Mouse (Mus musculus): ENCODE results near the gene Hipk2.

The Hipk2 gene

GRCm38 (mm10) chr6:38867291-38867690 lies 8.7 kb downstream of the Hipk2 start:
- no peak for DNase-seq (ENCODE audit: low read depth, low spot score)

GRCm38 (mm10) chr6:38866761-38867160 lies 9.2 kb downstream of the Hipk2 start:
- DNase-seq (ENCODE audit: low read depth, low spot score) = no peak

GRCm38 (mm10) chr6:38866357-38866756 lies 9.6 kb downstream of the Hipk2 start:
- no peak for DNase-seq (ENCODE audit: low read depth, low spot score)

- DNase-seq (ENCODE audit: low read depth, low spot score) = no peak
Observed at GRCm38 (mm10) chr6:38865805-38866204, 10.2 kb downstream of the Hipk2 start.

GRCm38 (mm10) chr6:38863595-38863994 lies 12.4 kb downstream of the Hipk2 start:
- DNase-seq (ENCODE audit: low read depth, low spot score) = no peak

DNA sequence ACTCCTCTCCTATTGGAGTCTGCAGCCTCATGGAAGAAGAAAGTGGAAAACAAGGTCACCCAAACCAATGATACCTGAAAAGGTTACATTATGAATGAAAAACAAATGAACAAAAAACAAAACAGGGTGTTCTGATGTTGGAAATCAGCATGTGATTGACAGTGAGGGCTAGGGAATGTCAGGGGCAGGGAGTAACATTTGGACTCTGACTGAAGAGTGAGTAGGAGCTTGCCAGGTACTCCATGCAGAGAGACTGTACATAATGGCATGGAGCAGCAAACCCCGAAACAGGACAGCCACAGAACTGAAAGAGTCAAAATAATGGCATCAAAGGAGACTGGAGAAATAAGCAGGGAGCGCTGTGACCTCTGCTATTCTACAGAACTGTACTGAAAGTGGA lies 15.7 kb downstream of the Hipk2 start:
- no peak for DNase-seq (ENCODE audit: low read depth, low spot score)

DNA sequence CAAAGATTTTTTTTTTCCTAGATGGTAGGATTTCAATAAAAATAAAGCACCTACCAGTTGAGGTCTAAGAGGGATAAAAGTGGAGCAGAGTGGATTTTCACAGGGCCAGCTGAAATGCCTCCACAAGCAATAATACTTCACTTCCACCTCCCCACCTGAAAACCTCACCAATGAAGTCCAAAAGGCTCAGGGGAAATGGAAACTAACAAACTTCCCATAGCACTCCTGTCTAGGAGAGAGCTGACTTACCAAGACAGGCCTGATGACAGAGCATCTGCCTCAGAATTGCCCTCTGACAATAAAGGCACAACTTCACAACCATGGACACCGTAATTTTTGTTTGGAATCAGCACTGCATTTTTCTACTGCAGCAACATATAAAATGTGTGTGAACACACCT lies 16.1 kb downstream of the Hipk2 start:
- no peak for DNase-seq (ENCODE audit: low read depth, low spot score)

DNA sequence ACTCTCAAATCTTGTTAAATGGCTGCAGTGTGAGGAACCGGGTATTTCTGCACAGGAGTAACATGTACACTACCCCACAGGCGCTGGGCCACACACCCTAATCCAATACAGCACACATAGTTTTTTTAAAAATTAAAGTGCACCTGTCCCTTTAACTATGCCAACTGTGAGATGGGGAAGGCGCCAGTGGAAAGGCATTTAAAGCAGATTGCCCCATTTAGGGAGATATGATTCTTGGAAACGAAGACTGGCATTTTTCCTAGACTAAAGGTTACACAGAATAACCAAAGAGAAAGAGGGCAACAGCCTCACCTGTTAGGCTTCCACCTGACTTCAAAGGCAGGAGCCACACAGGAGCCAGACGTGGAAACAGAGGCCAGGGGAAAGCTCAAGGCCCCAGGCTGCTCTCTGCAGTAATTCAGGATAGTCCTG lies 22.4 kb downstream of the Hipk2 start:
- DNase-seq (ENCODE audit: low read depth, low spot score) = no peak

- DNase-seq (ENCODE audit: low read depth, low spot score) = no peak
Observed at GRCm38 (mm10) chr6:38851740-38852139, 24.2 kb downstream of the Hipk2 start.

DNA sequence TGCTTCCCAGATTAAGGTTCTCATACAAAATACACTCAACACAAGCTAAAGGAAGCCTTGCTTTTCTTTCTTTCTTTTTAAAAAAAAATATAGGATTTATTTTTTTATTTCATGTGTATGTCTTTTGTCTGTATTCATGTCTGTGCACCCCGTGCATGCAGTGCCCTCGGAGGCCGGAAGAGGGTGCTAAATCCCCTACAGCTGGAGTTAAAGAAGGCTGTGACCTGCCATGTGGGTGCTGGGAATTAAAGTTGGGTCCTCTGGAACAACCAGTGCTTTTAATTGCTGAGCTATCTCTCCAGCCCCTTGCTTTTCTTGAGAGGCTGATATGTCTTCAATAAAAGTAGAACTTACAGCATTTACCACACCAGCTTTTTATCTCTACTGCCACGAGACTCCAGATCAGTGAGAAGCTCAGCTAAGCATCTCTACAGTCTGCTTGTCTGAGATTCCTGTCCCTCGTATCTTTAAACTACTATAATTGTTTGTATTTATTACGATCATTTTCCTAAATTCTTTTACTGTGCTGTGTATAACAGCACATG lies 25.2 kb downstream of the Hipk2 start:
- no peak for DNase-seq (ENCODE audit: low read depth, low spot score)

DNA sequence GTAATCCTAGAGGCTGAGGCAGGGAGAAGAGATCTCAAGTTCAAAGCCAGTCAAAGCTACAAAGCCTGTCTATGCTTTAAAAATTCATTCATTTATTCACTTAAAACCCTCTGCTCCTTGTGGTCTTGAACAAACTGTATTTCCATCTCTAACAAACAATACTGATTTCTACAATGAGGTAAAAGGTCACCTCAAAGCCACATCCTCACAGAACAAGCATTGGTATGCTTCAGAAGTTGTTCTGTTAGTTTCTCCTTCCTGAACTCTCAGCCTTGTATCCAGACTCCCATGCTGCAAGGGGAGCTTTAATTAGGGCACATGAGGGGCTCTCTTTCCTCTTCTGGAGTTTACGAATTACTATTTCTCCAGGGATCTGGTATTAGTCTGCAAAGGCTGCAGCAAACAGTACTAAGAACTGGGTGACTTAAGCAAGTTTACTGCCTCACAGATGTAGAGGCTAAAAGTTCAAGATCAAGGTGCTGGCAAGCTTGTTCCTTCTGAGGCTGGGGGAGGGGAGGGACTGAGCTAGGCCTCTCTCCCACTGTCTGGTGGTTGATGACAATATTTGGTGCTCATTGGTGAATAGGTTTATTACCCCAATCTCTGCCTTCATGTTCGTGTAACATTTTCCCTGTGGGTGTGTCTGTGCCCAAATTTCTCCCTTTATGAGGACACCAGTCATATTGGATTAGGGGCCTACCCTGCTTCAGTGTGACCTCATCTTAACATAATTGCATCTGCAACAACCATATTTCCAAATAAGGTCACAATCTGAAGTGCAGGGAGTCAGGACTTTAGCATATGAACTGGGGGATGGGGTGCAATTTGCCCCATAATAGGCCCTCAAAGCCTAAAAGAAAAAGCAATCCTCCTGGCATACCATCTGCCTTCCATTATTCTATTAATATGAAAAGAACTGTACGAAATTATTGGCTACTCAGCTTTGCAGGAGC lies 27.7 kb downstream of the Hipk2 start:
- DNase-seq (ENCODE audit: low read depth, low spot score) = no peak

GRCm38 (mm10) chr6:38847447-38847846 lies 28.5 kb downstream of the Hipk2 start:
- DNase-seq (ENCODE audit: low read depth, low spot score) = no peak

DNA sequence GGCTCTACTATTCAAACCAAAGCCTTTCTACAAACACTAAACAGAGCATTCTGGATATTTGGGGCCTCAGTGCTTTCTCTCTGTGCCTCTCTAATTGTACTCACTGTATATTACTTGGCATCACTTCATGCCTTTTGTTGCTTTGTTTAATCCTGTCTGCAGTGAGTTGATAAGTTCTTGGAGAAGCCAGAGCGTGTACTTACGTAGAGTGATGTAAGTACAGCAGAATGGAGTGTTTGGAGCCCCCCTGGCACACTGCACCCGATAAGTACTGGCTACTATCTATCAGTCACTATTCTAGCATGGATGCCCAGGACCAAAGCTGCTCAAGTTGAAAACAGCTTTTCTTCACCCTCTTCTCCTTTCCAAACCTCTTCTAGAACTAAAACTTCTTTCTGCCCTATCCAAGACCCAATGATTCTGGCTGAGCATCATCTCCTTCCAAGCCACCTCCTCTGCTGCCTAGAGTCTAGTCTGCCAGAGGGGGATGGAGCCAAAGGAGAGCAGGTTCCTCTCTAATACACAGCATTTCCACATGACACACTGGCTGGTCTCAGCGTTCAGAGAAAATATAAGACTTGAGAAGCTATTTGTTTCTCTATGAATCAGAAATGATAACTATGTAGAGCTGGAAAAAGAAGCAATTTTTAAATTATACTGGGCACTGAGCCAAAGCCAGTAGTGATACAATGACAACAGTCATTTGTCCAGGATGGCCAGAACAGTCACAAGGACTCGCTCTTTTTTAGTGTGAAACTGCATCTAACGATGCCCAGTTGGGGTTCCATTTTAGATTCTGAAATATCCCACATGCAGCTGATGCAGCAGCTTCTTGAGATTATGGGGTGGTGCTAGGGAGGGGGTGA lies 29.4 kb downstream of the Hipk2 start:
- DNase-seq (ENCODE audit: low read depth, low spot score) = no peak

DNA sequence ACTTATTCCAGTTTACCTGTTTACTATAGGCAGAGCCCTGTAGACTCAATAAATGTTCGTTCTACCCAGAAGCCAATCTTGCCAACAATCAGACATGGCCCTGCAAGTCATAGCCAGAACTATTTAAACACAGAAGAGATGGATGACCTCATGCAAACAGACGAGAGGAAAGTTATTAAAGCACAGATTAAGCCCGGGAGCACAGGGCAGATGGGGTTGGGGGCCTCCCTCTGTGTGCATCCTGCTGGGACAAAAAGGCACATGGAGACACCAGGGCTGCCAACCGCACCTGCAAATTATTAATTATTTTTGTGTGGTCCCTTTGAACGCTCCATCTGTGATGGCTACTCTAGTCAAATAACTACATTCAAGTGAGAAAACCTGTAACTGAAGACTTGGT lies 30.1 kb downstream of the Hipk2 start:
- no peak for DNase-seq (ENCODE audit: low read depth, low spot score)

DNA sequence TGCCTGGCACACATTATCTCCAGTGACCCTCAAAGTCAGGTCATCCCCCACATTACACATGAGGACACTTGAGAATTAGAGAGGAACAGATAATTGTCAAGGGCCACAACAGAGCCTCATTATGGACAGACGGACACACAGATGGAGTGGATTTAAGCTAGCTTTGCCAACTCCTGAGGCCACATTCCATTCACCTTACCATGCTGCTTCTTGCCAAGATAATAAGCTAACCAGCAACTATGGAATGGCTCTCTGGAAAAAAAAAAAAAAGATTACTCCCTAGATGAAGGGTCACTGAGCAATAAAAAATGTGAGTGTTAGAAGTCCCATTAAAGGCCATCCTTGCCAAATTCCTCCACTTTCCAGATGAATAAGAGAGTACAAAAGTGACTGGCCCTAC lies 30.8 kb downstream of the Hipk2 start:
- no peak for DNase-seq (ENCODE audit: low read depth, low spot score)

GRCm38 (mm10) chr6:38841551-38841950 lies 34.4 kb downstream of the Hipk2 start:
- DNase-seq (ENCODE audit: low read depth, low spot score) = no peak

- DNase-seq (ENCODE audit: low read depth, low spot score) = no peak
Observed at GRCm38 (mm10) chr6:38840780-38841179, 35.2 kb downstream of the Hipk2 start.

DNA sequence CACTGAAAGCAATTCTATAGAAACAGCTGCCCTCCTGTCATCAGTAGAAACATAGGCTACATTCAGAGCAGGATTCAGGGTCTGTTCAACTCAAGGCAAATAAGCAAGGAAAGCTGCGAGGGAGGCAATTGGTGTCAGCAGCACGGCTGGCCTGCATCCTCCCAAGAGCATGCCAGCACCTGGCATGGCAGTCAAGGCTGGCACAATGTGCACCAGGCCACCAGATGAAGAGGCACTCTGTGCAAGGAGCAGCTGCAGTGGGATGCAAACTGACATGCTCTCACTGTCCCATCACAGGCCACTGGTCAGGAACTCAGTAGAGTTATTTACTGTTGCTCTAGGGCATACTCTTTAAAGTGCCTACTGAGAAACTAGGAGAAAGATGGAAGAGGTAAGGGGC lies 35.6 kb downstream of the Hipk2 start:
- DNase-seq (ENCODE audit: low read depth, low spot score) = no peak

- no peak for DNase-seq (ENCODE audit: low read depth, low spot score)
Observed at GRCm38 (mm10) chr6:38839891-38840290, 36.1 kb downstream of the Hipk2 start.

- no peak for DNase-seq (ENCODE audit: low read depth, low spot score)
Observed at GRCm38 (mm10) chr6:38838061-38838460, 37.9 kb downstream of the Hipk2 start.

- no peak for DNase-seq (ENCODE audit: low read depth, low spot score)
Observed at GRCm38 (mm10) chr6:38835217-38835616, 40.7 kb downstream of the Hipk2 start.

GRCm38 (mm10) chr6:38834727-38835126 lies 41.2 kb downstream of the Hipk2 start:
- no peak for DNase-seq (ENCODE audit: low read depth, low spot score)

Data from brain, embryonic 18.5 days (tissue).